Mouse (Mus musculus) CH12.LX (cell line): Measurements from ENCODE around the gene Ppp1r26. TPM values are rescaled to one million over a fixed set of nuclear protein-coding genes. Genes with fewer than 3 reads are reported as not detected.

Experiments
- DNase-seq: peaks from one replicate; pipeline ENCODE4 v3.0.0-alpha.2; 2013; ENCODE audit errors: extremely low read depth
- H3K27ac ChIP-seq: 2 replicates; pipeline ENCODE4 v1.5.1; 2012; ENCODE audit warnings: low read depth, mild to moderate bottlenecking, control low read depth, moderate library complexity; ENCODE audit not compliant: insufficient read depth
- H3K27me3 ChIP-seq: replicated peaks from 2 replicates; pipeline ENCODE3; 2012; ENCODE audit warnings: inconsistent platforms
- H3K36me3 ChIP-seq, 2 experiments: replicated peaks in 1 of 2; 2 replicates each; pipeline versions ENCODE3 to v1.6.1; 2012; ENCODE audit warnings: inconsistent platforms in 1 of 2, low read length in 1 of 2, mild to moderate bottlenecking in 1 of 2, mixed read lengths in 1 of 2, moderate library complexity in 1 of 2; ENCODE audit not compliant: control insufficient read depth in 1 of 2, insufficient read depth in 1 of 2
- H3K4me1 ChIP-seq, 2 experiments: 2 replicates each; pipeline ENCODE4 v1.6.1; 2012; ENCODE audit warnings: inconsistent platforms in 1 of 2, moderate library complexity in 1 of 2; ENCODE audit not compliant: insufficient read depth in 2 of 2, control insufficient read depth in 1 of 2
- H3K4me2 ChIP-seq: 2 replicates; pipeline ENCODE4 v1.6.1; 2012; ENCODE audit warnings: low read depth, mild to moderate bottlenecking, control low read depth; ENCODE audit not compliant: poor library complexity, insufficient read depth, severe bottlenecking
- H3K4me3 ChIP-seq, 3 experiments: fragments of 150-350 bp in 1 of 3; sonication (generic) in 1 of 3; replicated peaks in 1 of 3; 2 replicates each; pipeline versions ENCODE3 to v1.5.1; 2011 to 2012; ENCODE audit warnings: low read depth in 2 of 3, low read length in 2 of 3, mild to moderate bottlenecking in 2 of 3, moderate library complexity in 2 of 3, control low read depth in 1 of 3, improper control_type of control experiment in 1 of 3, inconsistent platforms in 1 of 3, mixed read lengths in 1 of 3; ENCODE audit not compliant: poor library complexity in 1 of 3
- H3K79me2 ChIP-seq: replicated peaks from 2 replicates; pipeline ENCODE4 v1.6.1; 2012; ENCODE audit warnings: mild to moderate bottlenecking, moderate library complexity; ENCODE audit not compliant: control insufficient read depth, poor library complexity, insufficient read depth, severe bottlenecking; ENCODE audit errors: extremely low read depth
- H3K9ac ChIP-seq: 2 replicates; pipeline ENCODE4 v1.6.1; 2012; ENCODE audit warnings: low read depth, mild to moderate bottlenecking, control low read depth, moderate library complexity; ENCODE audit not compliant: insufficient read depth
- H3K9me3 ChIP-seq: replicated peaks from 2 replicates; pipeline ENCODE3; 2012; ENCODE audit warnings: low read length, inconsistent platforms, mixed read lengths
- BHLHE40 ChIP-seq: IDR thresholded peaks from 2 replicates; pipeline ENCODE4 v1.6.1; 2011; ENCODE audit warnings: mild to moderate bottlenecking, low read depth, low read length, improper control_type of control experiment
- CHD2 ChIP-seq: IDR thresholded peaks from 2 replicates; pipeline ENCODE4 v1.6.1; 2011; ENCODE audit warnings: low read length, improper control_type of control experiment
- CTCF ChIP-seq, 2 experiments: IDR thresholded peaks in 1 of 2; conservative IDR thresholded peaks in 1 of 2; 2 replicates each; pipeline ENCODE4 v1.5.1; 2011 to 2012; ENCODE audit warnings: low read depth in 2 of 2, low read length in 2 of 2, improper control_type of control experiment in 1 of 2, inconsistent platforms in 1 of 2, mild to moderate bottlenecking in 1 of 2, moderate library complexity in 1 of 2
- E2F4 ChIP-seq: IDR thresholded peaks from 2 replicates; pipeline ENCODE4 v1.6.1; 2011; ENCODE audit warnings: low read depth, low read length, improper control_type of control experiment; ENCODE audit not compliant: insufficient replicate concordance
- EP300 ChIP-seq: IDR thresholded peaks from 2 replicates; pipeline ENCODE4 v1.6.1; 2011; ENCODE audit warnings: low read length, improper control_type of control experiment
- ETS1 ChIP-seq: conservative IDR thresholded peaks from 2 replicates; pipeline ENCODE4 v1.6.1; 2012; ENCODE audit warnings: low read depth, mild to moderate bottlenecking, inconsistent platforms, low read length, improper control_type of control experiment, moderate library complexity
- JUN ChIP-seq: IDR thresholded peaks from 2 replicates; pipeline ENCODE4 v1.6.1; 2011; ENCODE audit warnings: low read depth, mild to moderate bottlenecking, low read length, improper control_type of control experiment, moderate library complexity; ENCODE audit not compliant: insufficient read depth
- JUND ChIP-seq: conservative IDR thresholded peaks from 2 replicates; pipeline ENCODE4 v1.6.1; 2011; ENCODE audit warnings: low read depth, low read length, improper control_type of control experiment
- MAX ChIP-seq: IDR thresholded peaks from 2 replicates; pipeline ENCODE4 v1.6.1; 2011; ENCODE audit warnings: low read length, improper control_type of control experiment
- MXI1 ChIP-seq: IDR thresholded peaks from 2 replicates; pipeline ENCODE4 v1.6.1; 2011; ENCODE audit warnings: mild to moderate bottlenecking, low read depth, low read length, improper control_type of control experiment
- POLR2A ChIP-seq: IDR thresholded peaks from 2 replicates; pipeline ENCODE4 v1.6.1; 2011; ENCODE audit warnings: low read depth, mild to moderate bottlenecking, improper control_type of control experiment, low read length
- POLR2AphosphoS2 ChIP-seq: IDR thresholded peaks from 2 replicates; pipeline ENCODE4 v1.6.1; 2011; ENCODE audit warnings: low read depth, low read length, improper control_type of control experiment
- RAD21 ChIP-seq: IDR thresholded peaks from 2 replicates; pipeline ENCODE4 v1.6.1; 2011; ENCODE audit warnings: low read depth, mild to moderate bottlenecking, low read length, improper control_type of control experiment, moderate library complexity
- TCF12 ChIP-seq: IDR thresholded peaks from 2 replicates; pipeline ENCODE4 v1.6.1; 2014; ENCODE audit warnings: low read depth, mild to moderate bottlenecking, inconsistent platforms, low read length, improper control_type of control experiment
- USF1 ChIP-seq: IDR thresholded peaks from 2 replicates; pipeline ENCODE4 v1.6.1; 2014; ENCODE audit warnings: low read depth, mild to moderate bottlenecking, inconsistent platforms, low read length, improper control_type of control experiment
- USF2 ChIP-seq: conservative IDR thresholded peaks from 2 replicates; pipeline ENCODE4 v1.6.1; 2011; ENCODE audit warnings: low read depth, low read length, improper control_type of control experiment
- ZC3H11A ChIP-seq: IDR thresholded peaks from 2 replicates; pipeline ENCODE4 v1.6.1; 2012; ENCODE audit warnings: low read depth, mild to moderate bottlenecking, inconsistent platforms, low read length, improper control_type of control experiment
- ZMIZ1 ChIP-seq: IDR thresholded peaks from 2 replicates; pipeline ENCODE4 v1.6.1; 2012; ENCODE audit warnings: low read depth, mild to moderate bottlenecking, inconsistent platforms, low read length, improper control_type of control experiment
- dilution Hi-C: fragments of 300-500 bp; cut with MboI; formaldehyde crosslinking; loops from 2 replicates; pipeline ENCODE4 v1.14.3; 2020; ENCODE audit warnings: low sequenced_read_pairs; ENCODE audit not compliant: extremely low pct_unique_long_range_greater_than_20kb, extremely low pct_ligation_motif_present
- in situ Hi-C: fragments of 300-500 bp; cut with MboI; formaldehyde crosslinking; loops from 3 replicates; pipeline ENCODE4 v1.14.3; 2019; ENCODE audit warnings: low sequenced_read_pairs, low pct_ligation_motif_present, low pct_unique_long_range_greater_than_20kb, mixed read lengths
- polyA plus RNA-seq: library from polyadenylated mRNA; unstranded; fragments of >175 nt; gene quantifications from 2 replicates; pipeline ENCODE4 v1.2.1, GENCODE M21; 2012; ENCODE audit warnings: low read depth; ENCODE audit not compliant: insufficient read length
- total RNA-seq, 2 experiments: library from RNA; depleted of rRNA; stranded (reverse); fragments of 300-350 nt in 1 of 2; fragments of >200 nt in 1 of 2; gene quantifications; 2 replicates each; pipeline ENCODE4 v1.2.3; 2012 to 2014

The Ppp1r26 gene
- total and polyA plus RNA-seq, 3 experiments = 0.77 TPM; not detected in 2

DNA sequence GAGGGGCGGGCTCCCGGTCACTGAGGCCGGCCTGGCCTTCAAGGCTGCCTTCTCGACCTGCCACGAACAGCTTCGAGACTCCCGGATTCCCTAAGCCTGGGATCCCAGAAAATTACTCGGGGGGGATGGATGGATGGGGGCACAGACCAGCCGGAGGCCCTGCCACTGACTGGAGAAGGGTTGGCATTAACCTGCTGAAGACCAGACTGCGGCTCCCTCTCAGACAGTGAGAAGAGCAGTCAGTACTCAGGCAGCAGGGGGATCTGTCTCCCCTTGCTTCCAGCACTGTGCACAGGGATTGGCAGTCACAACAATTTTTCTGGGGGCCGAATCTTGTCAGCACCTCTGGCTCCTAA is 693 bp downstream of the Ppp1r26 start:
- H3K79me2 ChIP-seq = no peaks in the 10 kb centered on the region
- H3K27me3 ChIP-seq = peaks cover 59% of the 10 kb centered on the region
- dilution Hi-C loops (no loop called here), in situ Hi-C loops (no loop called here)
- H3K27ac ChIP-seq = no peak overlapping the region
- peaks cover 9% of the 10 kb centered on the region for H3K9me3 ChIP-seq
- H3K4me2 ChIP-seq = no peak overlapping the region
- TF ChIP-seq JUN (no peak), CHD2 (no peak), ETS1 (no peak), CTCF (conservative IDR thresholded peaks at IDR 0.05 in 1 of 2, IDR thresholded peaks at IDR 0.05 in 1 of 2; ENCODE audit: low read depth in 2 of 2, low read length in 2 of 2) (no peak), POLR2A (no peak), BHLHE40 (no peak), MXI1 (no peak), POLR2AphosphoS2 (no peak), USF2 (no peak), EP300 (no peak), ZC3H11A (no peak)
- no peaks in the 10 kb centered on the region for H3K36me3 ChIP-seq
- DNase-seq = no peak
- no peak overlapping the region for H3K4me3 ChIP-seq
- H3K9ac ChIP-seq = no peak overlapping the region
- H3K4me1 ChIP-seq = no peaks in the 10 kb centered on the region

DNA sequence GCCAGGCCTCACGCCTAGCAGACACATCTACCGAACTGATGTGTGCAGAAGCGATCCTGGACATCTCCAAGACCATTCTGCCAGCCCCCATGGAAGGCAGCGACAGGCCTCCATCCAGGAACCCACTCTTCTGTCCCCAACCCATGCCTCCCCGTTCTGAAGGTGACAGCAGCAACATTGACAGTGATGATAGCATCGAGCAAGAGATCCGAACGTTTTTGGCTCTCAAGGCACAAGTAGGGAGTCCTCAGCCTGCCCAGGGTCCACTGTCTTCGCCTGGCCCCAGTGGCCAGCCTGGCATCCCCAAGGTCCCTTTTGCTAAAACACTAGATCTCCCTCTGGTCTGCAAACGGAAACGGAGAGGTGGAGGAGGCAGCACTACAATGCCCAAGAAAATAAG is 5.1 kb downstream of the Ppp1r26 start:
- Histone ChIP-seq H3K27ac (no peak overlapping the region), H3K27me3 (peaks cover 87% of the 10 kb centered on the region), H3K79me2 (no peaks in the 10 kb centered on the region), H3K36me3 (no peaks in the 10 kb centered on the region), H3K4me2 (no peak overlapping the region), H3K9ac (no peak overlapping the region), H3K4me1 (no peaks in the 10 kb centered on the region), H3K4me3 (no peak overlapping the region), H3K9me3 (no peaks in the 10 kb centered on the region)
- in situ Hi-C loops (no loop called here), dilution Hi-C loops (no loop called here)
- no peak for TF ChIP-seq E2F4
- no peak for TF ChIP-seq POLR2A
- no peak for TF ChIP-seq TCF12
- no peak for TF ChIP-seq MAX
- TF ChIP-seq JUN = no peak
- TF ChIP-seq USF1 = no peak
- no peak for TF ChIP-seq JUND
- no peak for TF ChIP-seq ZMIZ1
- no peak for TF ChIP-seq BHLHE40
- TF ChIP-seq CHD2 = no peak
- no peak for TF ChIP-seq RAD21
- no peak for DNase-seq
